Mouse (Mus musculus) retina, postnatal 7 days (tissue): ENCODE measurements at regions not wholly inside any gene's neighbourhood (a gene's known extent, or its start where the extent isn't known, plus 50 kb on each side); places are given as distances from the start of the nearest gene placed in this dataset.
"Not testable (repeated sequence)": the region's sequence is repeated elsewhere in the genome, so short reads cannot be mapped to it uniquely, and the experiment has no call there.

Source experiments
- DNase-seq: peaks from one replicate; pipeline ENCODE4 v3.0.0-alpha.2; 2012; ENCODE audit warnings: low read depth, low spot score

DNA sequence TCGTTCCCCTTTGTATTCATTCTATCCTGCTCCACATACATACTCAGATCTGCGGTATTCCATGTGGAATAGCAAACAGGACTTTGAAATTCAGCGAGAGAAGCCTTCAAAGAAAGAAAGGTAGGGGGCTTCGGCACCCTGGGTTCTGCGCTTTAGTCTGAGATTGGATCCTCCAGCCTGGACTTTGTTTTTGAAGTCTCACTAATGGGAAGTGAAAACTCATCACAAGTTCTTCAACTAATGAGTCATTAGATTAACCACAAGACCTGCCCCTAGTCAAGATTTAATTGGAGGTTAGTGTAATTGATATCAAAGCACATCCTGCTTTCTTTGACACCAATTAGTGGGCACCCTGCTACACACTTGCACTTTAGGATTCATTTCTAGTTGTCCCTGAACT, 492.5 kb upstream of the Zfp960 start:
- no peak for DNase-seq

DNA sequence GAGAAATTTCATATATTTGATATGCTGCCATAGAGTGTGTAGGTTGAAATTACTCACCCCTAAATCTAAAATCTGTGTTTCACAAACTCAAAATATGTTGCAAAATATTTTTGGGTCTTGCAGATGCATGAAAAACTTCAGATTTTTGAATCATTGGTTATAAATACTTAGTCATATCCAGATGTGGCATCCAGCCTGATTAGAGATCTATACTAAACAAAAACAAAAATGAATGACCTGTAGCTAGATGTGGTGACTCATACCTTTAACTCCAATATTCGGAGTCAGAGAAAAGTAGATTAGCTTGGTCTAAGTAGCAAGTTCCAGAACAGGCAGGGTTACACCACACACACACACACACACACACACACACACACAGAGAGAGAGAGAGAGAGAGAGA, 475.1 kb upstream of the Zfp960 start:
- no peak for DNase-seq

DNA sequence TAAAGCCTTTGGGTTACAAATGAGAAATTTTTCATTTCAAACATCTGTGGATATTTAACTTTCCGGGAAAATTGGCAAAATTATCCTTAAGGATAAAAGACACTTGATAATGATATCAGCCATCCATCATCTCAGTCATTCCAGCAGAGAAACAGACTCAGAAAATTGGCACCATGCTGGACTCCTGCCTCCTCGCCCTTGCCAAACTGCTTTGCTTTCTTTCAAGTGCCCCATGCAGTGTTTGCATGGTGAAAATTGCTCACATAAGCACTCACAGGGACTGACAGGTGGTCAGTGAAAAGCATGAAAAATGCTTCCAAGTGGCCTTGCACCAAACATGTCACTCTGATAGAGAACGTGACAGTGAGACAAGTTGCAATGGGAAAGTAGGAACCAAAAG, 464.2 kb upstream of the Zfp960 start:
- DNase-seq = no peak

DNA sequence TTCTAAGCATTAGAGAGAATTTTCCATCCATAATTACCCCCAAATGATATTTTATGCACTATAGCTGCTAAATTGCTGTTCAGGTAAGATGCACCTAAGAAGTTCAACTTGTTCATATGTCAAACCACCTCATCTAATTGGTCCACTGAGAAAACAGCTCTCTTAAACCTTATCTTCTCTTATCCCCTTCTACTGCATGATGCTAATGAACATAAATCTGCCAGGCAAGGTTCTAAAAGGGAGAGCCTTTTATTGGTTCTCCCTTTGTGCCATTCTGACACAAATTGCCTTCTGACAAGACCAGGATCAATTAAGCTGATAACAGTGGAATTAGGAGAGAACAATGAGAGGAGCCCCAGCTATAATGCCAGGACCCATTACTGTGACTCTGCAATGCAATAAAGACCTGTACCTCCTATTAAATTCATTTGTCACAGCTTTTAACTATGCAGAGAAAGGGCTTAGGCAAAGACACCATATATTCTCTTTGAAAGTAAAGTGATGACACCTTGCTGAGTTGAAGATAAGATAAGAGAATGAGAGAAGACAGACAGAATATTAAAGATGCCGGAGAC, 451.4 kb upstream of the Zfp960 start:
- no peak for DNase-seq

DNA sequence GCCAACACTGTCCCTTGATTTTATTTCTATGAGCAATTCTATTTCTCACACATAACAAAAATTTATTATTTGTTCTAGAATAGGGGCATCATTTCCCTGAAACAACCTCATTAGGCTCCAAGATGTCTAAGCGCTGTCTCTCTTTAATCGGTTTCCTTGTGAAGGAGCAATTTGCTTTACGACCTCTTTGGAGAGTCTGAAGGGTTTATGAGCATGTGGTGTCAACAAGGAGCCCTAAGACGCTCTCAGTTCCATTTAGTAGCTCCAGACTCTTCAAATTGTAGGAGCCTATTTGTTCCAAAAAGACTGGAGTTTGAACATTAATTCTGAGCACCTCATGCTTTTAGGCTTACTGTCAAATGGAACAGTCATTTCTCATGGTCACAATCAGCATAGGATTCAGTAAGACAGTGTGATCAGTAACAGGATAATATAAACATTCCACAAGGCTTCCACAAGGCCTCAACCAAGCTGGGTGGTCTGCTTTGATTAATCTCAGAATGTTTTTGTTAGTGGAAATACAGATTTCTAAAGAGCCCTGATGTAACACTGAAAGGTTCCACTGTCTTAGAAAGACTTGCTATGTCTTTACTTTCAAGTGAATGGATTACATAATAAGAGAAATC, 441.9 kb upstream of the Zfp960 start:
- no peak for DNase-seq

DNA sequence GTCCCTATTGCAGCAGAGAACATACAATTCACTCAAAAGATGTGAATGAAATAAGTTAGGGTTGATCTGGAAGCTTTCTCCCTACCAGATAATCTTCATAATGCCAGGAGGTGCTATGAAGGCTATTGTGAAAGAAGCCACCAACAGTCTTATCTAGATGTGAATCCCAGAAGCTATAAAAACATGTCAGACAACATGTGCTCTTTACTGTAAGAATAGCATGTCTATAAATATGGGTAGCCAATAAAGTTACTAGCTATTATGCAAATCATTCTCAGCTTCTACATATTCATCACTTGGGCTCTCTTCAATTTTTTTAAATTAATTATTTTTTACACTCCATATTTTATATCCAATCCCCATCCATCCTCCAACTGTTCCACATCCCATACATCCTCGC, 434.1 kb upstream of the Zfp960 start:
- no peak for DNase-seq

DNA sequence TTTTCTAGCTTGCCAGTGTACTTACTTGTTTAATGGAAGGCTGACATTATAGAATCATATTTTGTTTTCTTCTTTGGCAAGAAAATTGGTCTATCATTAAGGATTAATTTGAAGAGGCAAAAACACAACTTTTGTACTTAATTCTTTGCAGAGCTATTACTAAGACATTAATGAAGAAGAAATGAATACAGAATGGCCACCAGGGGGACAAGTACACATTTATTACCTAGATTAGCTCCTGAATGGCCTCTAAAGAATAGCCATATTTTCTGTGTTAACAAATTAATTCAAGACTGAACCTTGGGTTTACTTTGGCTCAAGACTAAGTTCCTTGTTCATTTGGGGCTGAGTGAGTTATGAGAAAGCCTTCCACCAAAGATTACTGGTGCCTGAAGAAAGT, 430.5 kb upstream of the Zfp960 start:
- DNase-seq = no peak

DNA sequence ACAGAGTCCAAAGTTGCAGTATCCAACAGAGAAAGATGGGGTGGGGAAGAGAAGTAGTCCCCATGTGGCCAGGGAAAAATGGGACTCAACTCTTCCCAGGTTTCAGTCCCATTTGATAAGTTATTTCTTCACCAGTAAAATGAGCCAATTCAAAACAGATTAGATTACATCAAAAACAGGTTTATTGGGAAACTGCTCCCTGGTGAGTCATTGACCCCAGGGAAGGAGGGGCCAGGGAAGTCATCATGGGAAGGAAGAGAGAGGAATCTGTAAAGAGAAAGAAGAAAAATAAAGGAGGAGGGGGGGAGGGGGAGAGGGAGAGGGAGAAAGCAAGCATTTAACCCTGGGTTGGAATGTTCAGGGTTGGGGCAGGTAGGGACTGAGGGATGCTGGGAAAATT, 426.4 kb upstream of the Zfp960 start:
- DNase-seq = no peak

DNA sequence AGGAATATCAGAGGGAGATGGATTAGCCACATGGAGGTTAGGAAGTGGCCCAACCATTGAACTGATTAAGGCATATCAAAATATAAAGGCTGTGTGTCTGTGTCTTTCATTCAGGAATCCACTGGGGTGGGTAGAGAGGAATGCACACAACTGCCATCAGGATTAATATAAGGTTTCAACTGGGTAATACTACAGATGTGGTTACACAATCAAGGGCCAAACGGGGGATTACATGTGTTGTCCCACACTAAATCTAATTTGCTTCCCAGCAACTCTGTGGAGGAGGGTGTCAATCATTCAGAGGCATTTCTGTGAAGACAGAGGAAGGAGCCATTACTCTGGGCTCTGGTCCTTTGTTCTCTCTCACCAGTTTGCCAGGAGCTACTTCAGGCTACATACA, 416.0 kb upstream of the Zfp960 start:
- DNase-seq = no peak

DNA sequence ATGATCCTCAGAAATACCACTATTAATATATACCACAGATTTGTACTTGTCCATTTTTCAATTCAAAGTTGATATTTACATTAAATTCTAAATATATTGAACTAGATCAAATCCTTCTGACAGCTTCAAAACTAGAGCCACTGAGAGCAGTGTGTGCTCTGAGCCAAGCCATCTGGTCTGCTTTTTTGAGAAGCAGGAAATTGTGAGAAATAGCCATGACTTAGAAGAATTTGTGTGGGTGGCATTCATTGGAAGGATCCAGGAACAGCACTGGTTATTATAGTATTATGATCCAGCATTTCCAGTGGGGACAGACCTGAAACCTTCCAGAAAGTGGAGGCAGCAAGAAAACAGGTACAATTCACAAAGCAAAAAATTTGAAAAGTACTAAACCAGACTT, 398.7 kb upstream of the Zfp960 start:
- DNase-seq = no peak

DNA sequence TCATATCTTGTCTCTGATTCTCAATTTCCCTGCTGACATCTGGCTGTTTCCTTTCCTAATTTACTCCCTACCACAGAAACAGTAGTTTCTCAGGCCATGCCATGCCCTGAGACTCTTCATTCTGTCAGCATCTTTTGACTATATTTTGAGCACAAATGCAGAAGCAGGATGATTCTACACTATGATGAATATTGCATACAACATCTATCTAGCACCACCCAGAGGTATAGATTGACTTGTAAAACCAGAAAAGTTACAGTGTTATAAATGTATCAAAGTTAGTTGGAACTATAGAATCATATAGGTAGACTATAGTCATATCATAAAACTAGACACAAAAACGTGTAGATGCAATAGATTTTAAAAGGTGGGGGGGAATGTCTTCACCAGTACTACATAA, 396.3 kb upstream of the Zfp960 start:
- no peak for DNase-seq

DNA sequence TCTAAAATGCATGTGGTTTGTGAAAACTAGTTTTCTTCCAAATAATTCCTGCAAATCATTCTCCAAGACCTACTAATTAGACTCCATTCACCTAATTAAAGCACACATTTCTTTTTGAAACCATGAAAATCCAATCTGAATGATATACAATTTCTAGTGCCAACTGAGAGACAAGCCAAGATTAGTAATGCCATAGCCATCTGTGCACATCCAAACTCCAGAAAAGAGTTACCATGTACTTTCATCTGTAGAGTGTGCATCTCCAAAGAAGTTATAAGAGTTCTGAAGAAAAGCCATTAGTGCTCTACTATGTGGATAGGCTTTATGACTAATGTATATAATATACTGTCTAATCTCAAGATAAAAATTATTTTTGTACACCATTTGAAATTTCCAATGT, 359.7 kb upstream of the Zfp960 start:
- DNase-seq = no peak

DNA sequence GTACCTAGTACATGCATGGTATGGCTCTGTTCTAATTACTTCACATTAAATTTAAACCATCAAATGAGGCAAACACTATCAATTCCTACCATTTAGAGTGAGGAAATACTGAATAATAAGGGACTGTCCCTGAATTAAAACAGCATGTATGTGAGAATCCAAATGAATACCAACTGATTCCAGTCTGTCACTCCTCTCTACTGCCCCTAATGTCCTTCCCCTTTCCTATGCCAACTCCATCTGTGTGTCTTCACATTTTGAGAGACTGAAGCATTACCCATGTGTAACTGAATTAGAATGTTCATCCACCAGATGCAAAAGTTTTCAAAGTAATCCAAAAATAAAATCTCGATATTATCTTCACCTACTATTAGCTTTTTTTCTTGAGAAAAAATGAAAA, 358.0 kb upstream of the Zfp960 start:
- no peak for DNase-seq

DNA sequence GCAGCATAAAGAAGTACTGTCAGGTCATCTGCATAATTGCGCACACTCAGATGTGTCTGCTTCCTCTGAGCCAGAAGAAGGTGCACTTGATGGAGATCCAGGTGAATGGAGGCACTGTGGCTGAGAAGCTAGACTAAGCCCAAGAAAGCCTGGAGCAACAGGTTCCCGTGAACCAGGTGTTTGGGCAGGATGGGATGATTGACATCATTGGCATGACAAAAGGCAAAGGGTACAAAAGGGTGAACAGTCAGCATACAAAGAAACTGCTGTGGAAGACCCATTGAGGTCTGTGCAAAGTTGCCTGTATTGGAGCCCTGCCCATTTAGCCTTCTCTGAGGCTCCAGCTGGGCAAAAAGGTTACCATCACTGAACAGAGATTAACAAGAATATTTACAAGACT, 337.0 kb upstream of the Zfp960 start:
- no peak for DNase-seq

DNA sequence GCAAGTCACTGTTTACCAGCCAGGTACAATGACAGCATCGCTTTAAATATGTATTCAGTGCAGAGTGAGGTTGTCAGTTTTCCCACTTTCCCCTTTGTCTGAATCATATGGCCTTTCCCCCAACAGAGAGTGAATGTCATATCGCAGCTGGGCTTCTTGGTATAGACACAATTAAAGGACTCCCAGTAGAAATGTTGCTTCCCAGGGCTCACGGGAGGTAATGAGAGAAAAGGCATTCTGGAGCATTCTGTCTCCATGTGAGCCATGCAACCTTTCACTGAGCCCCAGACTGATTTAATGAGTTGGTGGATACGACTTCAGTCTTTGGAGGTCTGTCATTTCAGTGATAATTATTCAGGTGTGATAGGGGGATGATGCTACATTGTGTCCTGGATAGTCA, 310.8 kb upstream of the Zfp960 start:
- no peak for DNase-seq

DNA sequence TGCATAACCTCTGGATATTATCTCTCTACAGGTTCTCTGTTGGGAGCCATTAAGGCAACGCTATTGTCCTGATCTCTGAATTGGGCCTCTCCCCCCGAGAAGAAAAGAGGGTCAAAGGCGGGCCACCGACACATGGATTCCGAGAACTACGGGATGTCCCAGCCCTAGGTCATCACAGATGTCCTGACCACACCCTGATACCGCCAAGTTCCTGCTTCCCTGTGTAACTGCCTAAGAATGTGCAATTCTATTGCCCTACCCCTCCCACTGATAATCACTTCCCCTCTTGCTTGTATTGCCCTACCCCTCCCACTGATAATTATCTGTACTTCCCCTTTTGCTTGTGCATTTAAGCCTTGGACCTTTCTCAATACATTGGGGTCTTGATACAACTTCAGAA, 293.3 kb upstream of the Zfp960 start:
- not testable (repeated sequence) for DNase-seq

DNA sequence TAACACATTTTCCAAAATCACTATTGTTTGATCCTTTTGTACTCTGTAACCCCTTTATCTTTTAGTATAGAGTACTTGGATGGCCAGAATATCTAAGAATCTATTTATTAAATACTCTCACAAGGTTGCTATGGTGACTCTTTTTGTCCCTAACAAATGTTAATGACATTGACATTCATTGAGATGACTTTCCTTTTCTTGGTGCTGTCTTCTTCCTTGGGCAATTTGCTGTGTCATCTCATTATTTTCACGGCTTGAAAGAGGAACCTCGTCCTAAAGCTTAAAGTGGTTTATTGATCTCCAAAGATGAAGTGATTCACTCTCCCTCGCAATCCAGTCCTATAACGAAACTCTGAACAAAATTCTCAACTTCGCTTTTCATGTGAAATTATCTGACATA, 265.6 kb upstream of the Zfp960 start:
- DNase-seq = no peak

DNA sequence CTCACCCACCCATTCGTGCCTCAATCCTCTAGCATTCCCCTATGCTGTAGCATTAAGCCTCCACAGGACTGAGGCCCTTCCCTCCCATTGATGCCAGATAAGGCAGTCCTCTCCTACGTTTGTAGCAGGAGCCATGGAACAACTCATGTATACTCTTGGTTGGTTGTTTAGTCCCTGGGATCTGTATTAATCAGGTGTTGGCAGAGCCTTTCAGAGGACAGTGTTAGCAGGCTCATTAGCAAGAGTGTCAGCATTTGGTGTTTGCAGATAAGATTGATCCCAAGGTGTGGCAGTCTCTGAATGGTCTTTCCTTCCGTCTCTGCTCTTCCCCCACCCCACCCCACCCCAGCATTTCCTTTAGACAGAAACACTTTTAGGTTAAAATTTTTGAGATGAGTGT, 258.9 kb upstream of the Zfp960 start:
- DNase-seq = no peak

DNA sequence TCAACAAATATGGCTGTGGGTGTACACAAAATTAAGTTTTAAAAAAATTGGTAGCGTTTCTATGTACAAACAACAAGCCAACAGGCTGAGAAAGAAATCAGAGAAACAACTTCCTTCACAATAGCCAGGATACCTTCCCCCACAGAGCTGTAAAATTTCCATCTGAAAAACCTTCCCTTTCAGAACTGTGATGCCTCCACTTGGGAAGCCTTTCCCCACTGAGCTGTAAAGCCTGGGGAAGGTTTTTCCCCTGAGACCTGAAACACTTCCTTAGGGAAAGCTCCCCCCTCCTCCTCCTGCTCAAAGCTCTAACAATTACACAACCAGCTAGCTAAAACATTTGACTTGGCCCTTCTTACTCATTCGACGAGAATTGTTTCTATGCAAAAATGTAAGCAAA, 245.5 kb upstream of the Zfp960 start:
- DNase-seq = no peak

DNA sequence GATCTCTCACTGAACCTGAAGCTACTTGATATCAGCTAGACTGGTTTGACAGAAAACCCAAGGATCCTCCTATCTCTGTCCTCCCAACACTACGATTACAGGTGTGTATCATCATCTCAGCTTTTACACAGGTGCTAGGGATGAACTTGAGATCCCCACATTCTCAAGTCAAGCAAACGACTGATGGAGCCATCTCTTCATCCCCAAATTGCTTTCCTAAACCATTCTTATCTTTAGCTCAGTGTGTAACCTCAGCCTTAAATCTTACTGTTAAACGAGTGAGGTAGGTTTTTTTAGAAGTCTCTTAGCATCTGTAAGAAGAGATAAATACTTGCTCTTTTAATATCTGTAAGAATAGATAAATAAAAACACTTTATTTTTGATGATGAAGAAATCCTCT, 242.2 kb upstream of the Zfp960 start:
- DNase-seq = no peak

DNA sequence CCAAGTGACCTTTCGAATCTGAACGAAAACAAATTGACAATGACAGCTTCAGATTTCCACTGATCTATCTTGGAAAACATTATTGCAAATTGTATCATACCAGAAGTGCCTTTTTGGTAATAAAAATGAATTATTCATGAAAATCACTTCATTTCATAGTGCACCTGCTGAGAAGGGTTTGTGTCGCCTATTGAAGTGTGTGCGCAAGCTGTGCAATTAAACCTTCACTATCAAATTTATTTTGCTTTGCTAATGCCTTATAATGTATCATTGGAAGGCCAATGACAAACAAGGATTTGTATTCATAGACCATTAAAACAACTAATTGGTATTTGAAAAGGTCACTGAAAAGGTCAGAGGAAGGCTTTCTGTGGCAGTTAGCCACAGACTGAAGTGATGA, 224.8 kb upstream of the Zfp960 start:
- no peak for DNase-seq

DNA sequence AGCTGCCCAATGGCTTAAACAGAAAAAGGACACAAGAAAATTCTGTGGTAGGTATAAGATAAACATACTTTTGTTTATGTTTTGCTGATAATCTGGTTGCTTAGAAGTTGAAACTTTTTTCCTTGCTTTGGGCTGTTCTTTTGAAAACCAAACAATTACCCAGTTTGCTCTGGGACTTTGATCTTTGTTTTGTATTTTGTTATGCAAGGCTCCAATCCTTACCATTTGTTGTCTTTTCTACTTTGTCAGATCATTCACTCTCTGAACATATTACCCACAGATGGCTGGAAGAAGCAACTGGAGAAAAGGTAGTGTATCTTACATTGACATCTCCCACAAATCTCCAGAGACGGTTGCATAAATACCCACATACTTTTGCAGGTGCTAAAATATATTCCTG, 203.1 kb upstream of the Zfp960 start:
- DNase-seq = no peak

DNA sequence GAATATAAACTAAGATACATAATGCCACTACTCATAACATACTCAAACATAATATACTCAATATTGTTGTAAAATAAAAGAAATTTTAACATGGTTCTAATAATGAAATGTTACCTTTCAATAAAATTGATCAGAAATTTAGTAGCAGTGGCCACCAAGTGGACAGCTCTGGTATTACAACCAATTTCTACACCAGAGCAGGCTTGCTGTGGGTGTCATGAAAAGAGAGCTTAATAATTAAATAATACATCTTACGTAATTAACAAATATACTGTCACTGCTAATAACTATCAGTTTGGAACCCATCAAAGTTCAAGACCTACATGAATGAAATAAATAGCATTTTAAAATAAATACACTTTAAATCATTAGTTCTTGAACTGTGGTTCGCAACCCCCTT, 163.1 kb upstream of the Zfp960 start:
- DNase-seq = peak; percentile 23

DNA sequence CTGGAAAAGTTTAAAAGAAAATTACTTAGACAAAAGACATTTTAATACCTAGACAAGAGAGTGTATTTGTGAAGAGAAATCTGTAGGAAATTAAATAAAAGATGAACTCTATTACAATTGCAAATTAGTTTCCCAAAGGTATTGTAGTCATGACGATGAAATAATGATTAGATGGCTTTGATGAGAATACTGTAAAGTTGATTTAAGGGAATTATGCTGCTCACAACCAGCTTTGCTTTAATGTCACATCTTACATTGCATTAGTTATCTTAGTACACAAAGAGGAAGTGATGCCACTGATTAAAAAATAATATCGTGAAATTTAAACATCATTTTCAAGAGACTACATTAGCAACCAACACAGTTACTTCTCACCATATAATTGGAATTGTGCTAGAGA, 145.7 kb upstream of the Zfp960 start:
- DNase-seq = no peak
